In the genomic region with DNA sequence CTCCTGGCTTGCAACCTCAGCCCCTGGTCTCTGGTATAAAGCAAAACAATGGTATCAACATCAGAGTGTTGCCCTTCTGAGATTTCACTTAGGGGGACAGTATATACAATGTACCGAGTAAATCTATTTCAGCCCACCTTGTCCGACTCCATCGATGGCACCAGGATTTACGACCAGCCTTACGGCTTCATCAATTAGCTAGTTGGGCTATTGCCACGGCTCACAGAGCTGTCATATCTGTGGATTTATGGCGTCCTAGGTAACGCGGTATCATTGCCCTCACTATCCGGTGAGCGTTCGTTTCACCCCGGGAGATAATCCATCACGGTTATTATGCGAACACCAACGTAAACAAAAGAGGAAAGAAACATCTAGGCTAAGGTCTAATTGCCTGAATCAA, we compare ENCODE assay signal across 22 mouse cellular contexts. TPM values are rescaled to one million over a fixed set of nuclear protein-coding genes. Genes with fewer than 3 reads are reported as not detected.
DNase-seq lines count a peak whose midpoint lies in the region; ATAC-seq and TF ChIP-seq lines count a peak whose summit lies in the region.
"Had no signal": no experiment of that assay in that cellular context is flagged by ENCODE, and none has a peak within 500 bp of the region (broad histone marks: within the 10 kb centered on the region; RNA-seq: fewer than 3 reads in every experiment).

No protein-coding gene starts in this region.

- no peak overlapping the region for H3K9ac ChIP-seq in hindbrain, embryonic 11.5 days (ENCODE audit: low read depth, low read length)
- no peak overlapping the region for H3K9ac ChIP-seq in midbrain, postnatal 0 days (replicated peaks; ENCODE audit: low read length, poor library complexity, severe bottlenecking)
- no peak overlapping the region for H3K9ac ChIP-seq in midbrain, embryonic 13.5 days (replicated peaks)
- H3K9ac ChIP-seq in hindbrain, embryonic 13.5 days, result no peak overlapping the region
- no peak overlapping the region for H3K9ac ChIP-seq in hindbrain, embryonic 16.5 days (ENCODE audit: low read depth, low read length)
- H3K9ac ChIP-seq: embryonic facial prominence, embryonic 15.5 days; heart, embryonic 15.5 days had no signal

- ATAC-seq in hindbrain, embryonic 11.5 days (ENCODE audit: low FRiP score), result no peak
- no peak for ATAC-seq in midbrain, postnatal 0 days (ENCODE audit: low FRiP score)
- no peak for ATAC-seq in midbrain, embryonic 13.5 days
- no peak for ATAC-seq in hindbrain, embryonic 13.5 days (ENCODE audit: low FRiP score)
- peak; percentile 50; the same call in 1 of the 2 replicates for ATAC-seq in hindbrain, embryonic 16.5 days
- ATAC-seq: forebrain, embryonic 16.5 days; inflammation-experienced regulatory T-cells, adult 6 months had no signal

- no peak for TF ChIP-seq CTCF in midbrain, postnatal 0 days (IDR thresholded peaks at IDR 0.05)

- no peak overlapping the region for H3K4me3 ChIP-seq in hindbrain, embryonic 11.5 days (ENCODE audit: low read depth, low read length)
- H3K4me3 ChIP-seq in hindbrain, embryonic 10.5 days, result no peak overlapping the region
- no peak overlapping the region for H3K4me3 ChIP-seq in midbrain, postnatal 0 days (ENCODE audit: low read depth, low read length)
- H3K4me3 ChIP-seq in midbrain, embryonic 13.5 days (replicated peaks), result no peak overlapping the region
- no peak overlapping the region for H3K4me3 ChIP-seq in hindbrain, embryonic 13.5 days
- no peak overlapping the region for H3K4me3 ChIP-seq in hindbrain, embryonic 16.5 days (ENCODE audit: low read length)
- H3K4me3 ChIP-seq: embryonic facial prominence, embryonic 15.5 days; erythroblast, embryonic 14.5 days; forebrain, embryonic 10.5 days; heart, embryonic 15.5 days had no signal

- H3K4me2 ChIP-seq in hindbrain, embryonic 11.5 days (replicated peaks; ENCODE audit: low read depth, low read length), result no peak overlapping the region
- no peak overlapping the region for H3K4me2 ChIP-seq in midbrain, postnatal 0 days (ENCODE audit: low read depth, low read length, poor library complexity, severe bottlenecking)
- no peak overlapping the region for H3K4me2 ChIP-seq in midbrain, embryonic 13.5 days (replicated peaks)
- H3K4me2 ChIP-seq in hindbrain, embryonic 13.5 days, result no peak overlapping the region
- H3K4me2 ChIP-seq in hindbrain, embryonic 16.5 days (ENCODE audit: low read length), result no peak overlapping the region
- H3K4me2 ChIP-seq: embryonic facial prominence, embryonic 15.5 days; heart, embryonic 11.5 days; heart, embryonic 15.5 days had no signal

- H3K9me3 ChIP-seq in hindbrain, embryonic 11.5 days (ENCODE audit: control insufficient read depth, low read length), result no peaks in the 10 kb centered on the region
- H3K9me3 ChIP-seq in hindbrain, embryonic 10.5 days, result no peaks in the 10 kb centered on the region
- no peaks in the 10 kb centered on the region for H3K9me3 ChIP-seq in midbrain, postnatal 0 days (ENCODE audit: low read length)
- no peaks in the 10 kb centered on the region for H3K9me3 ChIP-seq in midbrain, embryonic 13.5 days
- no peaks in the 10 kb centered on the region for H3K9me3 ChIP-seq in hindbrain, embryonic 13.5 days
- no peaks in the 10 kb centered on the region for H3K9me3 ChIP-seq in hindbrain, embryonic 16.5 days (ENCODE audit: control insufficient read depth, low read length)
- H3K9me3 ChIP-seq: embryonic facial prominence, embryonic 15.5 days; forebrain, embryonic 10.5 days; heart, embryonic 15.5 days had no signal

- no peak overlapping the region for H3K27ac ChIP-seq in hindbrain, embryonic 11.5 days (ENCODE audit: low read depth, low read length)
- H3K27ac ChIP-seq in hindbrain, embryonic 10.5 days, result no peak overlapping the region
- no peak overlapping the region for H3K27ac ChIP-seq in midbrain, postnatal 0 days (ENCODE audit: low read depth, low read length)
- H3K27ac ChIP-seq in midbrain, embryonic 13.5 days, result no peak overlapping the region
- 0 out of 2 replicates have a peak overlapping the region, but pooled peaks have one; percentile 45 for H3K27ac ChIP-seq in hindbrain, embryonic 13.5 days
- H3K27ac ChIP-seq in hindbrain, embryonic 16.5 days (ENCODE audit: low read depth, low read length), result no peak overlapping the region
- H3K27ac ChIP-seq: embryonic facial prominence, embryonic 15.5 days; forebrain, embryonic 10.5 days; heart, embryonic 15.5 days had no signal

- H3K4me1 ChIP-seq in hindbrain, embryonic 11.5 days (replicated peaks; ENCODE audit: control insufficient read depth, insufficient read depth, low read length), result no peaks in the 10 kb centered on the region
- peaks cover 3% of the 10 kb centered on the region; the same call in 1 of the 2 replicates for H3K4me1 ChIP-seq in hindbrain, embryonic 10.5 days (replicated peaks)
- no peaks in the 10 kb centered on the region for H3K4me1 ChIP-seq in midbrain, postnatal 0 days (ENCODE audit: insufficient read depth, low read length)
- no peaks in the 10 kb centered on the region for H3K4me1 ChIP-seq in midbrain, embryonic 13.5 days (replicated peaks)
- peaks cover 7% of the 10 kb centered on the region; the same call in 1 of the 2 replicates for H3K4me1 ChIP-seq in hindbrain, embryonic 13.5 days (replicated peaks)
- H3K4me1 ChIP-seq in hindbrain, embryonic 16.5 days (ENCODE audit: control insufficient read depth, insufficient read depth, low read depth, low read length), result no peaks in the 10 kb centered on the region; the same call in 1 of the 2 replicates
- H3K4me1 ChIP-seq: heart, embryonic 15.5 days had no signal

- 66% methylated on average over 16 of the region's 16 CpGs for WGBS in hindbrain, embryonic 11.5 days
- 88% methylated on average over 16 of the region's 16 CpGs for whole genome bisulfite sequencing in hindbrain, embryonic 10.5 days
- 50% methylated on average over 16 of the region's 16 CpGs for WGBS in midbrain, postnatal 0 days
- WGBS in midbrain, embryonic 13.5 days, result 66% methylated on average over 16 of the region's 16 CpGs
- 51% methylated on average over 16 of the region's 16 CpGs for WGBS in hindbrain, embryonic 13.5 days
- WGBS in hindbrain, embryonic 16.5 days, result 58% methylated on average over 16 of the region's 16 CpGs

- H3K27me3 ChIP-seq in hindbrain, embryonic 11.5 days (ENCODE audit: control insufficient read depth, insufficient read depth, low read length), result no peaks in the 10 kb centered on the region
- H3K27me3 ChIP-seq in hindbrain, embryonic 10.5 days (ENCODE audit: insufficient read depth, poor library complexity, severe bottlenecking), result no peaks in the 10 kb centered on the region
- no peaks in the 10 kb centered on the region for H3K27me3 ChIP-seq in midbrain, postnatal 0 days (ENCODE audit: insufficient read depth, low read length)
- H3K27me3 ChIP-seq in midbrain, embryonic 13.5 days, result no peaks in the 10 kb centered on the region
- no peaks in the 10 kb centered on the region for H3K27me3 ChIP-seq in hindbrain, embryonic 13.5 days
- no peaks in the 10 kb centered on the region for H3K27me3 ChIP-seq in hindbrain, embryonic 16.5 days (replicated peaks; ENCODE audit: control insufficient read depth, insufficient read depth, low read length)
- H3K27me3 ChIP-seq: embryonic facial prominence, embryonic 15.5 days; heart, embryonic 15.5 days had no signal

- DNase-seq in hindbrain, embryonic 11.5 days (ENCODE audit: low spot score), result peak; percentile 8
- DNase-seq in hindbrain, embryonic 10.5 days (ENCODE audit: low spot score), result no peak
- peak; percentile 17 for DNase-seq in midbrain, postnatal 0 days (ENCODE audit: low spot score)
- DNase-seq in thymus, postnatal 4 days, result no peak
- no peak for DNase-seq in heart, adult 8-10 months (ENCODE audit: low spot score)
- DNase-seq: adrenal gland, postnatal 10 days; cerebellum, adult 11-12 months; cerebellum, adult 9-10 months; embryo, embryonic 11 days; gastrocnemius, postnatal 10 days; heart, adult 18-20 months; heart, postnatal 14 days had no signal

- H3K36me3 ChIP-seq in hindbrain, embryonic 11.5 days (ENCODE audit: control insufficient read depth, insufficient read depth, low read length), result no peaks in the 10 kb centered on the region
- no peaks in the 10 kb centered on the region for H3K36me3 ChIP-seq in hindbrain, embryonic 10.5 days
- no peaks in the 10 kb centered on the region for H3K36me3 ChIP-seq in midbrain, postnatal 0 days (ENCODE audit: insufficient read depth, low read length)
- H3K36me3 ChIP-seq in midbrain, embryonic 13.5 days, result no peaks in the 10 kb centered on the region
- H3K36me3 ChIP-seq in hindbrain, embryonic 13.5 days, result no peaks in the 10 kb centered on the region
- H3K36me3 ChIP-seq in hindbrain, embryonic 16.5 days (ENCODE audit: control insufficient read depth, insufficient read depth, low read length), result no peaks in the 10 kb centered on the region
- H3K36me3 ChIP-seq: embryonic facial prominence, embryonic 15.5 days; forebrain, embryonic 10.5 days; heart, embryonic 15.5 days had no signal

RNA-seq across cellular contexts. Expression of a gene that starts 33.9 kb away (rescaled TPM):
- 3.0 and 3.4 TPM in 2 replicates for polyA plus RNA-seq in hindbrain, embryonic 11.5 days (2014; fragmentation: Nextera tagmentation; extraction: Ambion mirVana)
- polyA plus RNA-seq in hindbrain, embryonic 10.5 days (2016; fragmentation: Nextera tagmentation; extraction: Ambion mirVana), result 2.1 and 2.2 TPM in 2 replicates
- 4.8 and 5.5 TPM in 2 replicates for total RNA-seq in midbrain, postnatal 0 days (2014; rRNA removed)
- polyA plus RNA-seq in midbrain, postnatal 0 days (2015; fragmentation: Nextera tagmentation; extraction: Ambion mirVana), result 0.89 and 0.98 TPM in 2 replicates
- polyA plus RNA-seq in midbrain, embryonic 13.5 days (2015; fragmentation: Nextera tagmentation; extraction: Ambion mirVana), result 1.5 and 1.6 TPM in 2 replicates
- polyA plus RNA-seq in hindbrain, embryonic 13.5 days (2015; fragmentation: Nextera tagmentation; extraction: Ambion mirVana), result 2.1 and 3.0 TPM in 2 replicates
- 1.8 and 2.2 TPM in 2 replicates for polyA plus RNA-seq in hindbrain, embryonic 16.5 days (2015; fragmentation: Nextera tagmentation; extraction: Ambion mirVana)
- 10 to 100 TPM; 20.8 to 31.1 (median 27.7) TPM for total RNA-seq in heart, adult 8-10 months (2022)
- polyA plus RNA-seq: erythroblast, embryonic 14.5 days; inflammation-experienced regulatory T-cells, adult 6 months had no signal

Comparison
In these comparisons a context has a peak if more than half of its experiments do, and no peak if none do; other contexts are left out.
1. DNase-seq: peak in hindbrain, embryonic 11.5 days (single experiment) and midbrain, postnatal 0 days (single experiment); none in hindbrain, embryonic 10.5 days (single experiment), thymus, postnatal 4 days (single experiment) and heart, adult 8-10 months (single experiment).